Mouse (Mus musculus) hindbrain, embryonic 10.5 days (tissue): ENCODE measurements around the gene Bcr. TPM values are rescaled to one million over a fixed set of nuclear protein-coding genes. Genes with fewer than 3 reads are reported as not detected.

ENCODE experiments used
- DNase-seq: peaks from one replicate; pipeline ENCODE4 v3.0.0-alpha.2; 2017; ENCODE audit warnings: low spot score
- H3K27ac ChIP-seq: fragments of 300-500 bp; sonication (generic); 2 replicates; pipeline ENCODE4 v1.5.1; 2016; ENCODE audit warnings: mild to moderate bottlenecking, moderate library complexity
- H3K27me3 ChIP-seq: fragments of 300-500 bp; sonication (generic); 2 replicates; pipeline ENCODE4 v1.6.1; 2016; ENCODE audit warnings: mild to moderate bottlenecking; ENCODE audit not compliant: poor library complexity, insufficient read depth, severe bottlenecking
- H3K36me3 ChIP-seq: fragments of 300-500 bp; sonication (generic); 2 replicates; pipeline ENCODE4 v1.6.1; 2016; ENCODE audit warnings: mild to moderate bottlenecking, moderate library complexity
- H3K4me1 ChIP-seq: fragments of 300-500 bp; sonication (generic); replicated peaks from 2 replicates; pipeline ENCODE4 v1.6.1; 2016; ENCODE audit warnings: mild to moderate bottlenecking
- H3K4me3 ChIP-seq: fragments of 300-500 bp; sonication (generic); 2 replicates; pipeline ENCODE4 v1.5.1; 2016; ENCODE audit warnings: mild to moderate bottlenecking, moderate library complexity
- H3K9me3 ChIP-seq: fragments of 300-500 bp; sonication (generic); 2 replicates; pipeline ENCODE4 v1.6.1; 2016; ENCODE audit warnings: mild to moderate bottlenecking, moderate library complexity
- WGBS: fragments of 180-500 bp; shearing (Covaris S2); methylation state at CpG from one replicate; pipeline ENCODE4 v1.1.7; 2016; 5-methylcytosine and 5-hydroxymethylcytosine counted together
- polyA plus RNA-seq: library from polyadenylated mRNA; unstranded; fragments of >200 nt; fragmentation: Nextera tagmentation; extraction: Ambion mirVana; gene quantifications from 2 replicates; pipeline ENCODE4 v1.2.1, GENCODE M21; 2016

Bcr gene
- polyA plus RNA-seq, 1 experiment from 2014 or later = 7.8 TPM

- Histone ChIP-seq H3K4me1 (peaks cover 34% of the 10 kb centered on the region), H3K36me3 (peaks cover 90% of the 10 kb centered on the region), H3K27me3 (no peaks in the 10 kb centered on the region), H3K9me3 (no peaks in the 10 kb centered on the region), H3K4me3 (no peak overlapping the region), H3K27ac (no peak overlapping the region)
- WGBS = 70% methylated on average over 6 of the region's 6 CpGs
- peak; percentile 29 for DNase-seq
Observed at GRCm38 (mm10) chr10:75156835-75157234, 96.4 kb downstream of the Bcr start.

- peaks cover 34% of the 10 kb centered on the region for H3K4me1 ChIP-seq
- no peaks in the 10 kb centered on the region for H3K9me3 ChIP-seq
- 90% methylated on average over 8 of the region's 8 CpGs for WGBS
- no peaks in the 10 kb centered on the region for H3K27me3 ChIP-seq
- no peak overlapping the region for H3K4me3 ChIP-seq
- DNase-seq = no peak
- H3K36me3 ChIP-seq = peaks cover 90% of the 10 kb centered on the region
- H3K27ac ChIP-seq = no peak overlapping the region
Observed at GRCm38 (mm10) chr10:75157713-75158112, 97.3 kb downstream of the Bcr start.

- H3K9me3 ChIP-seq = no peaks in the 10 kb centered on the region
- peaks cover 95% of the 10 kb centered on the region for H3K36me3 ChIP-seq
- DNase-seq = no peak
- no peaks in the 10 kb centered on the region for H3K27me3 ChIP-seq
- H3K4me3 ChIP-seq = no peak overlapping the region
- H3K27ac ChIP-seq = no peak overlapping the region
- WGBS = 67% methylated on average over 1 of the region's 1 CpGs
- H3K4me1 ChIP-seq = peaks cover 34% of the 10 kb centered on the region
Observed at GRCm38 (mm10) chr10:75158356-75158755, 98.0 kb downstream of the Bcr start.

- Histone ChIP-seq H3K27me3 (no peaks in the 10 kb centered on the region), H3K36me3 (peaks cover 96% of the 10 kb centered on the region), H3K4me3 (no peak overlapping the region), H3K4me1 (peaks cover 34% of the 10 kb centered on the region), H3K27ac (no peak overlapping the region), H3K9me3 (no peaks in the 10 kb centered on the region)
- WGBS = 80% methylated on average over 10 of the region's 10 CpGs
- DNase-seq = no peak
Observed at GRCm38 (mm10) chr10:75160171-75160900, 99.9 kb downstream of the Bcr start.

GRCm38 (mm10) chr10:75165825-75166481 lies 105.6 kb downstream of the Bcr start:
- H3K4me3 ChIP-seq = no peak overlapping the region
- H3K4me1 ChIP-seq = no peaks in the 10 kb centered on the region; the same call in 1 of the 2 replicates
- no peak overlapping the region for H3K27ac ChIP-seq
- no peaks in the 10 kb centered on the region for H3K9me3 ChIP-seq
- H3K27me3 ChIP-seq = no peaks in the 10 kb centered on the region
- peaks cover 89% of the 10 kb centered on the region for H3K36me3 ChIP-seq
- DNase-seq = no peak
- WGBS = 81% methylated on average over 10 of the region's 10 CpGs

GRCm38 (mm10) chr10:75166601-75167000 lies 106.2 kb downstream of the Bcr start:
- Histone ChIP-seq H3K27ac (no peak overlapping the region), H3K27me3 (no peaks in the 10 kb centered on the region), H3K36me3 (peaks cover 90% of the 10 kb centered on the region), H3K9me3 (no peaks in the 10 kb centered on the region), H3K4me1 (no peaks in the 10 kb centered on the region; the same call in 1 of the 2 replicates), H3K4me3 (no peak overlapping the region)
- no peak for DNase-seq
- 95% methylated on average over 4 of the region's 4 CpGs for WGBS

- Histone ChIP-seq H3K36me3 (peaks cover 82% of the 10 kb centered on the region), H3K4me3 (no peak overlapping the region), H3K27me3 (no peaks in the 10 kb centered on the region), H3K27ac (no peak overlapping the region), H3K4me1 (peaks cover 4% of the 10 kb centered on the region; the same call in 1 of the 2 replicates), H3K9me3 (no peaks in the 10 kb centered on the region)
- no peak for DNase-seq
- WGBS = 86% methylated on average over 12 of the region's 12 CpGs
Observed at GRCm38 (mm10) chr10:75170207-75170850, 109.9 kb downstream of the Bcr start.

GRCm38 (mm10) chr10:75173056-75173455 lies 112.7 kb downstream of the Bcr start:
- WGBS = 70% methylated on average over 8 of the region's 8 CpGs

GRCm38 (mm10) chr10:75173712-75174111 lies 113.3 kb downstream of the Bcr start:
- H3K36me3 ChIP-seq = peaks cover 90% of the 10 kb centered on the region
- H3K4me1 ChIP-seq = peaks cover 4% of the 10 kb centered on the region; the same call in 1 of the 2 replicates
- H3K9me3 ChIP-seq = no peaks in the 10 kb centered on the region
- no peak for DNase-seq
- WGBS = 76% methylated on average over 12 of the region's 12 CpGs
- H3K4me3 ChIP-seq = no peak overlapping the region
- H3K27ac ChIP-seq = peak overlapping the region; percentile 37; the same call in 1 of the 2 replicates
- H3K27me3 ChIP-seq = no peaks in the 10 kb centered on the region

More at GRCm38 (mm10) chr10:75173056-75173455, 112.7 kb downstream of the Bcr start:
- Histone ChIP-seq H3K36me3 (peaks cover 90% of the 10 kb centered on the region), H3K27me3 (no peaks in the 10 kb centered on the region), H3K27ac (no peak overlapping the region), H3K4me1 (peaks cover 4% of the 10 kb centered on the region; the same call in 1 of the 2 replicates), H3K9me3 (no peaks in the 10 kb centered on the region), H3K4me3 (no peak overlapping the region)
- no peak for DNase-seq

GRCm38 (mm10) chr10:75176494-75176893 lies 116.1 kb downstream of the Bcr start:
- Histone ChIP-seq H3K9me3 (no peaks in the 10 kb centered on the region), H3K4me3 (no peak overlapping the region)

GRCm38 (mm10) chr10:75178911-75179310 lies 118.5 kb downstream of the Bcr start:
- peaks cover 4% of the 10 kb centered on the region for H3K4me1 ChIP-seq
- no peaks in the 10 kb centered on the region for H3K9me3 ChIP-seq
- H3K4me3 ChIP-seq = no peak overlapping the region
- DNase-seq = no peak
- WGBS = 92% methylated on average over 5 of the region's 5 CpGs
- no peak overlapping the region for H3K27ac ChIP-seq
- no peaks in the 10 kb centered on the region for H3K27me3 ChIP-seq
- peaks cover 96% of the 10 kb centered on the region for H3K36me3 ChIP-seq

More at GRCm38 (mm10) chr10:75176494-75176893, 116.1 kb downstream of the Bcr start:
- Histone ChIP-seq H3K27me3 (no peaks in the 10 kb centered on the region), H3K4me1 (peaks cover 4% of the 10 kb centered on the region; the same call in 1 of the 2 replicates), H3K27ac (no peak overlapping the region), H3K36me3 (peaks cover 91% of the 10 kb centered on the region)
- WGBS = 80% methylated on average over 8 of the region's 8 CpGs
- no peak for DNase-seq

- Histone ChIP-seq H3K27ac (no peak overlapping the region), H3K9me3 (no peaks in the 10 kb centered on the region), H3K27me3 (no peaks in the 10 kb centered on the region), H3K36me3 (peaks cover 80% of the 10 kb centered on the region), H3K4me1 (peaks cover 6% of the 10 kb centered on the region; the same call in 1 of the 2 replicates), H3K4me3 (no peak overlapping the region)
- WGBS = 59% methylated on average over 14 of the region's 14 CpGs
- DNase-seq = peak; percentile 67
Observed at GRCm38 (mm10) chr10:75182151-75182774, 121.9 kb downstream of the Bcr start.
